Mouse (Mus musculus) B cell, adult 2 months (primary cell): Measurements from ENCODE around the gene Papss2.

Experiments
- DNase-seq, 2 experiments: peaks; one replicate each; pipeline ENCODE4 v3.0.0; 2022

Gene Papss2

GRCm38 (mm10) chr19:32601033-32601770, 5.6 kb downstream of the Papss2 start:
- DNase-seq = no peak

GRCm38 (mm10) chr19:32603466-32603865, 7.9 kb downstream of the Papss2 start:
- no peak for DNase-seq

- no peak for DNase-seq
These were observed 8.5 kb downstream of the Papss2 start for GRCm38 (mm10) chr19:32604127-32604526.

- no peak for DNase-seq
These were observed 9.1 kb downstream of the Papss2 start for GRCm38 (mm10) chr19:32604563-32605252.

DNA sequence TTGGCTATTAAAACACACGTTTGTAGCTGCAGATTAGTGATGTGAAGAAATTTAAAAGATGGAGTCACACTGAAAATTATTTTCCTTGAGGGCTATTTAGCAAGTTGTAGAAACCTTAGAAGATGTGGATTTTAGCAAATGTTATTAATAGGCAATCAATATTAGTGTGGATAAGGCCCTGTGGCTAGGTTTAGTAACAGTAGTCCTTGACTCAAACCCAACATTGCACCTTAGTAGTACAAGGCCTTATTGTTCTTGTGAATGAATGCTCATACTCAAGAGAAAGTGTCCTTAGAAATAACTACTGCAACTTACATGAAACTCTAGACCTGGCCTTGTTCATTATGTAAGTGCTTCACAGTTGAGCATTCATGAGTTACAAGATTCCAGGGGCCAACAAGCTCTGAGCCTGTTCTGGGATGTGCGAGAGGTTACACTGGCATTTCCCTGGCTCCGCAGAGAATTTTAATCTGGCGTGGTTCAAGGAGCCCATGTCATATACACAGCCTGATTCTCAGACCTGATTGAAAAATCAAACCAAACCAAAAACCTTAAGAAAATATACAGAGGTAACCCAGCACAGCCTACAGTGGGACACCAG, 10.7 kb downstream of the Papss2 start:
- DNase-seq = no peak

DNA sequence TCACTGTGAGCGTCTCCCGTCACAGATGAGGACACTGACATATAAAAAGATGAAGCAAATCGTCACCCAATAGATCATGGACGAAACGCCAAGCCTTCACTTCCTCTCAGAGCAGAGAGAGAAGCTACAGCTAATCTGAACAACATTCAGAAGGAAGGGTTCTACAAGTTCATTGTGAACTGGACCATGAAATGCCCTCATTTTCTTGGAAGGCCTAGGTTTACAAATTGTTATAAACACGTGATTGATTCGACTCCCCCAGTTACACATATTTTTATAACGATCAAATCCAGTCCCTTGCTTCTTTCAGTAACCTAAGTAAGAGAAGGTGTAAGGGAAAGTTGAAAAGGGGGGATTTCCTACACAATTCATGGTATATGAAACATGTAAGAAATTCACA, 11.4 kb downstream of the Papss2 start:
- DNase-seq = no peak

DNA sequence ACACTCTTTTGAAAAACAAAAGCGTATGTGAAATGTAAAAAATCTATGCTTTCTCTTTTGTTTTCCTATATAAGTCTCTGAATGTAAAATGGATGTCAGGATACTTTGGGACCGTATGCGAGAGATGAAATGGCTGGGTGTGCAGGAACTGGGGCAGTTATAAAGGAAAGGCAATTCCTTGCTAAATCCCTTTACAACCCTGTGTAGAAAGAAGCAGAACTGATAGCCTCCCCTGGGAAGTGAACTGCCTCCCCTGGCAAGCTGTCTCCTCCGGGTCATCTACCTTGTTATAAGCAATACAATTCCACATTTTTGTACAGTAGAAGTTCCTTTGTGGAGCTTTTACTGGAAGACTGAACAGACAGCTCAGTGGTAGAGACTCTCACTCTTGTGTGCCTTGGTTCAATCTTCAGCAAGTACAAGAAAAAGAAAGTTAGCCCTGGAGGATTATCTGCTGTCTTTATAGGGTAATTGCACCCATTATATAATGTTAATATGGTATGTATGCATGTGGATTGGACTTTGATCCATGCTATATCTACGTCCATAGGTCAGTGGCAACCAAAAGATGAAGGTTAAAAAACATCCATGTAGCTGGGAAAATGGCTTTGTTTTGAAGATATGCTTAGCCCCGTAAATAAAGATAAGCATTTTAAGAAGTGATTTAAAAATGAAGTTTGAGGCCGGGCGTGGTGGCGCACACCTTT, 15.9 kb downstream of the Papss2 start:
- DNase-seq = no peak

GRCm38 (mm10) chr19:32614046-32614771, 18.6 kb downstream of the Papss2 start:
- DNase-seq = no peak

- DNase-seq = no peak
These were observed 19.1 kb downstream of the Papss2 start for GRCm38 (mm10) chr19:32614772-32615099.

DNA sequence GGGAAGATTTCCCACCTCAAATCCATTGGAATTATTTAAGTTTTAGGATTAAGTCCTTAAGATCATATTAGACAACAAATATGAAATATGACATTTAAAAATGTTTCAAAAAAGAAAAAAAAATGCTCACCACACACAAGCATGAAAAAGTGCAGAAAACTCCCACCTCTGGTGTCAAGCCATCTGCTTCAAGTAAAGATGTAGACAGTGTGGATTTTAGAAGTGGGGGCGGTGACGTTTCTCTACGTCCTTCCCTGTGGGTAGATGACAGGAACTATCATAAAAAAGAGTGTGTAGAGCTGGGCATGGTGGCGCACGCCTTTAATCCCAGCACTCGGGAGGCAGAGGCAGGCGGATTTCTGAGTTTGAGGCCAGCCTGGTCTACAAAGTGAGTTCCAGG, 21.1 kb downstream of the Papss2 start:
- DNase-seq = no peak

DNA sequence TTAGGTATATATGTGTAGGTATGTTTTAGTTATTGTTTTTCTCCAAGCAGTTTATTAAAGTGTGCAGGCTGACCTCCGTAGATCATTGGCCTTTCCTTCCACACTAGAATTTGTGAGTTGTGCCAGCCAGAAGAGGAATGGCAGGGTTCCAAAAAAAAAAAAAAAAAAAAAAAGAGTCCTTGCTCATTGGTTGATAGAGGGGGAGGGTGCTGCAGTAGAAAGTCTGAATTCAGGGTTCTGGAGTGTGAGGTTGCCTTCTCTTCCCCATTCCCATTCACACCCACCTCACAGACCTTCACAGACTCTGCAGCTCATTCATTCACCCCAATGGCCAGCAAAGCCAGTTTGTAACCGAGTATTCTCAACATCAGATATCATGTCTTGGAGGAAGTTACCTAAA, 24.1 kb downstream of the Papss2 start:
- no peak for DNase-seq

GRCm38 (mm10) chr19:32620859-32621445, 25.4 kb downstream of the Papss2 start:
- no peak for DNase-seq

- DNase-seq = no peak
These were observed 26.6 kb downstream of the Papss2 start for GRCm38 (mm10) chr19:32622142-32622541.

DNA sequence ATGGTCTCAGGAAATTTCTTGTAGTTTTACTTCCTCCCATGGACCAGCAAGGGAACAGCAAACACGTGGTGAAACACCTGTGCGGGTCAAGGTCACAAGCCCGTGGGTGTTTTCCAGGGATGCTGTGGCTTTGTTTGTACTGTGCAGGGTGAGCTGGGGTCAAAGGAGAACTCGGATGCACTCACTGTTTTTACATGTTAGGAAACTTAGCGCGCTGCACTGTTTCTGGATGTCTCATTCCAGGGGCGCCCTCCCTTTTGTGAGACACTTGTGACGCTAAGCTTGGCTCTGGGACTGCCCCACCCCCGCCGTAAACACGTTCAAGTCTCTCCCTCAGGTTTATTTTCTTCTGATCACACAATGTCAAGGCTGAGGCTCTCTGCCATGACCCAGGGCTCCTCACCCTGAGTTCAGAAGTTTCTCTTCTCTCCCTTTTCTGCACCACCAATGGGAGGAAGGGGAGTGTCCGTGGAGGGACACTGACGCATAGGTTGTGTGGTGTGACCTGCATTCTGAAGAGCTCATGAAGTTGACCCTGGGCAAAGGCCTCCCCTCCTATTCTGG, 31.3 kb downstream of the Papss2 start:
- peak; percentile 29 to 32 for DNase-seq

DNA sequence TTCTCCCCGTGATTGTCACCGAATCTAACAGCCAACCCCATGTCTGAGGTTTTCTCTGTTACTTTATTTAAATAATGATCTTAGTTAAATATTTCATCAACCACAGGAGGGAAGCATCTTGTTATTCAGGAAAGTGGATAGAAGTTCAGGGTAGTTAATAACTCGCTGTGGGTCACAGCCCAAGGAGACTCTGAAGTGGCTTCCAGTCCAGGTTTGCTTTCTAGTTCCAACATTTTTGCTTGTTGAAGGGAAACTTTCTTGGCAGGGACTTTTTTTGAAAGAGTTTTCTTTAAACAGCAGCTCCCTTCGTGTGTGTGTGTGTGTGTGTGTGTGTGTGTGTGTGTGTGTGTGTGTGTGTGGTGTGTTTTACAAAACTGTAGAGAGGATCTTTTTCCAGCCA, 32.0 kb downstream of the Papss2 start:
- no peak for DNase-seq

DNA sequence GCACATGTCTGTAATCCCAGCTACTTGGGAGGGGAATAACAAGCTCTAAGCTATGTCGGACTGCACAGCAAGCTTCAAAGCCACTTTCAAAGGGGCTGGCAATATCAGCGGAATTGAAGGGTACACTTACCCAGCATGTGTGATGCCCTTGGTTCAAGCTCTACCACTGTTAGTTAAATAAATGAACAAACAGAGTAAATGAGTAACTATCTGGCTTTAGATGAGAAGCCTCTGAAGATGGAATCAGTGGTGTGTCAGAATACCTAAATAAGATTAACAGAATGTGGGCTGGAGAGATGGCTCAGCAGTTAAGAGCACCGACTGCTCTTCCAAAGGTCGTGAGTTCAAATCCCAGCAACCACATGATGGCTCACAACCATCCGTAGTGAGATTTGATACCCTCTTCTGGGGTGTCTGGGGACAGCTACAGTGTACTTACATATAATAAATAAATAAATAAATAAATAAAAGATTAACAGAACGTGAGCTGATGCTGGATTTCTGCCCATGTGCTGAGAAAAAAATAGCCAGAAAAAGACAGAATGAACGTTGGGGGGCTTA, 33.1 kb downstream of the Papss2 start:
- no peak for DNase-seq

GRCm38 (mm10) chr19:32634916-32635315, 39.3 kb downstream of the Papss2 start:
- no peak for DNase-seq

GRCm38 (mm10) chr19:32637357-32638275, 42.0 kb downstream of the Papss2 start:
- DNase-seq = peak; percentile 30 to 36

DNA sequence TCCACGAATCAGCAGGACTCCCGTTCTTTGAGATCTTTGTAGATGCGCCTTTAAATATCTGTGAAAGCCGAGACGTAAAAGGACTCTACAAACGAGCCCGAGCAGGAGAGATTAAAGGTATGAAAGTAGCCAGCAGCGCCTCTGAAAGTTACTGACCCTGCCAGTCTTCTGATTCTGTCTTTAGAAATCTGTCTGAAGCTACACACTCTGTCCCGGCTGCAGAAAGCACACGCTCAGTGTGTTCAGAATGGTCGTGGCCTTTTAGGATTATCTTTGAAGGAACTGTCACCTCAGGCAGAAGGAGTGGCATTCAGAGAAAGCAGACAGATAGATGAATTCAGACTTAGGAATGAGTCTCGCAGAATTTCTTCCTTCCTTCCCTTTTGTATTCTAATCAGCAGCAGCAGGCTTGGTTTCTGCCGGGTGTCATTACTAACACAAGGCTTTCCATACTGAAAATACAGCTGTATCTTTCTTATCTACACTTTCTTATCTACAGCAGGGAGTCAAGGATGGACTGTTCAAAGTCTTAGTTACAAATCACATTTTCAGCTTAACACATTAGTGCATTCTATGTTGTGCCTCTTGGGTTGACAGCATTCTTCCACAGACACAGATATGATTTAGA, 42.8 kb downstream of the Papss2 start:
- DNase-seq = no peak

- DNase-seq = no peak
These were observed 45.9 kb downstream of the Papss2 start for GRCm38 (mm10) chr19:32641535-32641934.
